Mouse (Mus musculus) megakaryocyte, embryonic 14.5 days (primary cell): ENCODE data around the gene Foxd1. TPM values are rescaled to one million over a fixed set of nuclear protein-coding genes. Genes with fewer than 3 reads are reported as not detected.
A peak's percentile ranks its signal among the peaks of the same experiment; 100 is the strongest.

Source experiments
- H3K27me3 ChIP-seq: replicated peaks from 2 replicates; pipeline ENCODE3; 2012; ENCODE audit warnings: inconsistent platforms
- H3K36me3 ChIP-seq: replicated peaks from 2 replicates; pipeline ENCODE3; 2012; ENCODE audit warnings: low read length, inconsistent platforms, mixed read lengths
- H3K4me1 ChIP-seq: 2 replicates; pipeline ENCODE4 v1.6.1; 2012; ENCODE audit warnings: inconsistent platforms
- H3K4me3 ChIP-seq: replicated peaks from 2 replicates; pipeline ENCODE3; 2012; ENCODE audit warnings: moderate library complexity, mild to moderate bottlenecking, inconsistent platforms
- H3K9me3 ChIP-seq: 2 replicates; pipeline ENCODE4 v1.6.1; 2012; ENCODE audit warnings: inconsistent platforms
- FLI1 ChIP-seq: IDR thresholded peaks from 2 replicates; pipeline ENCODE4 v1.6.1; 2012; ENCODE audit warnings: low read length, inconsistent platforms, mixed read lengths
- GATA1 ChIP-seq: IDR thresholded peaks from 3 replicates; pipeline ENCODE4 v1.6.1; 2012; ENCODE audit warnings: mixed read lengths, low read length, inconsistent platforms, borderline replicate concordance
- polyA plus RNA-seq: library from polyadenylated mRNA; stranded (reverse); fragments of >175 nt; gene quantifications from 2 replicates; pipeline ENCODE4 v1.2.3, GENCODE M21; 2012; ENCODE audit warnings: low replicate concordance; ENCODE audit not compliant: insufficient read depth

The Foxd1 gene
- polyA plus RNA-seq, 1 experiment: 0.02 TPM

- H3K4me1 ChIP-seq: peaks cover 12% of the 10 kb centered on the region
- H3K27me3 ChIP-seq: peaks cover 90% of the 10 kb centered on the region
- no peak for TF ChIP-seq FLI1
- no peak for TF ChIP-seq GATA1
- peaks cover 16% of the 10 kb centered on the region for H3K9me3 ChIP-seq
- H3K36me3 ChIP-seq: no peaks in the 10 kb centered on the region
- H3K4me3 ChIP-seq: no peak overlapping the region
These were observed 7.1 kb downstream of the Foxd1 start for GRCm38 (mm10) chr13:98361161-98361560.

- H3K36me3 ChIP-seq: no peaks in the 10 kb centered on the region
- H3K9me3 ChIP-seq: peaks cover 29% of the 10 kb centered on the region
- H3K4me3 ChIP-seq: no peak overlapping the region
- no peak for TF ChIP-seq FLI1
- no peak for TF ChIP-seq GATA1
- H3K4me1 ChIP-seq: peaks cover 15% of the 10 kb centered on the region
- peaks cover 91% of the 10 kb centered on the region for H3K27me3 ChIP-seq
These were observed 9.0 kb downstream of the Foxd1 start for GRCm38 (mm10) chr13:98363046-98363445.

GRCm38 (mm10) chr13:98365081-98365480 is 11.0 kb downstream of the Foxd1 start:
- Histone ChIP-seq H3K9me3 (peaks cover 29% of the 10 kb centered on the region), H3K4me1 (peaks cover 10% of the 10 kb centered on the region), H3K27me3 (peaks cover 90% of the 10 kb centered on the region), H3K36me3 (no peaks in the 10 kb centered on the region), H3K4me3 (no peak overlapping the region)
- TF ChIP-seq GATA1 (no peak), FLI1 (no peak)

GRCm38 (mm10) chr13:98365766-98366421 is 11.9 kb downstream of the Foxd1 start:
- peaks cover 10% of the 10 kb centered on the region for H3K4me1 ChIP-seq
- TF ChIP-seq GATA1 (no peak), FLI1 (no peak)
- H3K27me3 ChIP-seq: peaks cover 88% of the 10 kb centered on the region
- H3K9me3 ChIP-seq: peaks cover 29% of the 10 kb centered on the region
- peak overlapping the region; percentile 79 for H3K4me3 ChIP-seq
- no peaks in the 10 kb centered on the region for H3K36me3 ChIP-seq

- TF ChIP-seq GATA1 (no peak), FLI1 (no peak)
- peak overlapping the region; percentile 72 for H3K4me3 ChIP-seq
These were observed 12.6 kb downstream of the Foxd1 start for GRCm38 (mm10) chr13:98366469-98367275.

GRCm38 (mm10) chr13:98367601-98368000 is 13.6 kb downstream of the Foxd1 start:
- TF ChIP-seq GATA1 (no peak), FLI1 (no peak)
- H3K4me1 ChIP-seq: peaks cover 10% of the 10 kb centered on the region
- no peak overlapping the region for H3K4me3 ChIP-seq
- H3K9me3 ChIP-seq: peaks cover 26% of the 10 kb centered on the region
- peaks cover 81% of the 10 kb centered on the region for H3K27me3 ChIP-seq
- no peaks in the 10 kb centered on the region for H3K36me3 ChIP-seq

More at GRCm38 (mm10) chr13:98366469-98367275, 12.6 kb downstream of the Foxd1 start:
- H3K36me3 ChIP-seq: no peaks in the 10 kb centered on the region
- H3K27me3 ChIP-seq: peaks cover 86% of the 10 kb centered on the region
- H3K4me1 ChIP-seq: peaks cover 10% of the 10 kb centered on the region
- H3K9me3 ChIP-seq: peaks cover 29% of the 10 kb centered on the region

GRCm38 (mm10) chr13:98369046-98369445 is 15.0 kb downstream of the Foxd1 start:
- Histone ChIP-seq H3K4me1 (peaks cover 10% of the 10 kb centered on the region), H3K36me3 (no peaks in the 10 kb centered on the region), H3K9me3 (peaks cover 26% of the 10 kb centered on the region), H3K4me3 (no peak overlapping the region), H3K27me3 (peaks cover 75% of the 10 kb centered on the region)
- TF ChIP-seq GATA1: no peak

GRCm38 (mm10) chr13:98374560-98374959 is 20.5 kb downstream of the Foxd1 start:
- no peak for TF ChIP-seq GATA1
- TF ChIP-seq FLI1: no peak
- Histone ChIP-seq H3K4me1 (no peaks in the 10 kb centered on the region), H3K27me3 (peaks cover 33% of the 10 kb centered on the region), H3K36me3 (no peaks in the 10 kb centered on the region), H3K9me3 (no peaks in the 10 kb centered on the region), H3K4me3 (no peak overlapping the region)

GRCm38 (mm10) chr13:98374979-98375378 is 20.9 kb downstream of the Foxd1 start:
- H3K36me3 ChIP-seq: no peaks in the 10 kb centered on the region
- H3K4me1 ChIP-seq: no peaks in the 10 kb centered on the region
- H3K4me3 ChIP-seq: no peak overlapping the region
- 0 out of 2 replicates have a peak, but pooled peaks cover 2% of the 10 kb centered on the region for H3K9me3 ChIP-seq
- TF ChIP-seq GATA1: no peak
- TF ChIP-seq FLI1: no peak
- peaks cover 29% of the 10 kb centered on the region for H3K27me3 ChIP-seq

- Histone ChIP-seq H3K9me3 (peaks cover 16% of the 10 kb centered on the region), H3K27me3 (peaks cover 26% of the 10 kb centered on the region), H3K36me3 (no peaks in the 10 kb centered on the region), H3K4me1 (no peaks in the 10 kb centered on the region), H3K4me3 (no peak overlapping the region)
- TF ChIP-seq FLI1: no peak
- no peak for TF ChIP-seq GATA1
These were observed 23.7 kb downstream of the Foxd1 start for GRCm38 (mm10) chr13:98377746-98378145.
